Mouse (Mus musculus): Measurements from ENCODE around the gene Slc6a16. TPM values are rescaled to one million over a fixed set of nuclear protein-coding genes. Genes with fewer than 3 reads are reported as not detected.
A peak's percentile ranks its signal among the peaks of the same experiment; 100 is the strongest.

Slc6a16 gene
- polyA plus RNA-seq, 1 experiment from 2014 or later, result not detected

DNA sequence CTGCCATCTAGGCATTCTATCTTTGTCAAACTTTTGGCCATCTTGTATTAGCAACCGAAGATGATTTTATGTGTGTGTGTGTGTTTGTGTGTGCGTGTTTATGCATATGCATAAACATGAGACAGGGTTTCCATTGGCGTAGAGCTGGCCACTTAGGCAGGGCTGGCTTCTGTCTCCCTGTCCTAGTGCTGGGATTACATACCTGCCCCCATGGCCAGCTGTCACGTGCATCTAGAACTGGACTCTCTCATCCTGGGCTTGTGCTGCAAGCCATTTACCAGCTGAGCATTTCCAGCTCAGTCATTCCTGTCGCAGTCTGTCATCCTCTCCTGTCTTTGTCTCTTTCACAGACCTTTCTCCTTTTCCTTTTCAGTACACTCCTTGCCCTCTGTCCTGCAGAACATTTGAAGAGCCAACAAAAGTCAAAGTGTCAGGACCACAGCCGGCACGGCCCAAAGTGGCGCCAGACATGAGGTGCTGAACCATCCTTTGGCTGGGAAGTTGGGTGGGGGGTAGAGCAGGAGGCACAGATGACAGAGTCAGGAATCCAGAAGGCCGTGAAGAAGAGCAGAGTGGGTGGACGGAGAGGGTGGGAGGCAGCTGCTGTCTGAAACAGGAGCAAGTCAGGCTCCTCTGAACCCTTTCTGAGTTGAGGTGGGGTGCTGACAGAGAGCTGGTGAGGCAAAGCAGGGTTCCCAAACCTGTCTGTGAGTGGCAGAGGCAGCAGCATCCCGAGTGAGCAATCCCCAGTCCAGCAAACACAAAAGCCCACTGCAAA, 16.4 kb downstream of the Slc6a16 start:
- no peak overlapping the region for H3K27ac ChIP-seq (ENCODE audit: low read length)
- no peak overlapping the region for H3K4me3 ChIP-seq (ENCODE audit: low read depth, low read length)
- H3K9me3 ChIP-seq (ENCODE audit: low read length), result no peaks in the 10 kb centered on the region
- no peak overlapping the region for H3K9ac ChIP-seq (replicated peaks; ENCODE audit: low read depth)
- no peak for ATAC-seq
- DNase-seq (ENCODE audit: low spot score), result no peak
- H3K36me3 ChIP-seq (ENCODE audit: insufficient read depth, low read length), result no peaks in the 10 kb centered on the region
- 48% methylated on average over 11 of the region's 11 CpGs for WGBS
- TF ChIP-seq CTCF (IDR thresholded peaks at IDR 0.05) (no peak), EP300 (IDR thresholded peaks at IDR 0.05) (no peak)
- no peak overlapping the region for H3K4me2 ChIP-seq (replicated peaks; ENCODE audit: low read depth, low read length)
- H3K4me1 ChIP-seq (ENCODE audit: insufficient read depth, low read depth, low read length), result 0 out of 2 replicates have a peak, but pooled peaks cover 1% of the 10 kb centered on the region
- 0 out of 2 replicates have a peak, but pooled peaks cover 3% of the 10 kb centered on the region for H3K27me3 ChIP-seq (replicated peaks; ENCODE audit: insufficient read depth, low read length)

GRCm38 (mm10) chr7:45259281-45259680, 18.4 kb downstream of the Slc6a16 start:
- DNase-seq (ENCODE audit: low spot score), result no peak
- no peak overlapping the region for H3K4me3 ChIP-seq (ENCODE audit: low read depth, low read length)
- no peak overlapping the region for H3K27ac ChIP-seq (ENCODE audit: low read length)
- H3K9me3 ChIP-seq (ENCODE audit: low read length), result no peaks in the 10 kb centered on the region
- H3K4me2 ChIP-seq (replicated peaks; ENCODE audit: low read depth, low read length), result no peak overlapping the region
- H3K36me3 ChIP-seq (ENCODE audit: insufficient read depth, low read length), result no peaks in the 10 kb centered on the region
- TF ChIP-seq EP300 (IDR thresholded peaks at IDR 0.05) (no peak), CTCF (IDR thresholded peaks at IDR 0.05) (no peak)
- no peak overlapping the region for H3K9ac ChIP-seq (replicated peaks; ENCODE audit: low read depth)
- ATAC-seq, result no peak
- 0 out of 2 replicates have a peak, but pooled peaks cover 3% of the 10 kb centered on the region for H3K4me1 ChIP-seq (ENCODE audit: insufficient read depth, low read depth, low read length)
- 0 out of 2 replicates have a peak, but pooled peaks cover 3% of the 10 kb centered on the region for H3K27me3 ChIP-seq (replicated peaks; ENCODE audit: insufficient read depth, low read length)
- WGBS, result 85% methylated on average over 8 of the region's 8 CpGs

GRCm38 (mm10) chr7:45262266-45262665, 21.4 kb downstream of the Slc6a16 start:
- H3K9me3 ChIP-seq (ENCODE audit: low read length), result no peaks in the 10 kb centered on the region
- H3K4me3 ChIP-seq (ENCODE audit: low read depth, low read length), result no peak overlapping the region
- 31% methylated on average over 7 of the region's 7 CpGs for WGBS
- no peaks in the 10 kb centered on the region for H3K36me3 ChIP-seq (ENCODE audit: insufficient read depth, low read length)
- no peak overlapping the region for H3K9ac ChIP-seq (replicated peaks; ENCODE audit: low read depth)
- 0 out of 2 replicates have a peak, but pooled peaks cover 3% of the 10 kb centered on the region for H3K4me1 ChIP-seq (ENCODE audit: insufficient read depth, low read depth, low read length)
- no peak overlapping the region for H3K4me2 ChIP-seq (replicated peaks; ENCODE audit: low read depth, low read length)
- H3K27me3 ChIP-seq (replicated peaks; ENCODE audit: insufficient read depth, low read length), result 0 out of 2 replicates have a peak, but pooled peaks cover 3% of the 10 kb centered on the region
- H3K27ac ChIP-seq (ENCODE audit: low read length), result no peak overlapping the region
- DNase-seq (ENCODE audit: low spot score), result peak; percentile 54
- TF ChIP-seq EP300 (IDR thresholded peaks at IDR 0.05) (no peak), CTCF (IDR thresholded peaks at IDR 0.05) (no peak)
- peak; percentile 40; the same call in 1 of the 2 replicates for ATAC-seq

DNA sequence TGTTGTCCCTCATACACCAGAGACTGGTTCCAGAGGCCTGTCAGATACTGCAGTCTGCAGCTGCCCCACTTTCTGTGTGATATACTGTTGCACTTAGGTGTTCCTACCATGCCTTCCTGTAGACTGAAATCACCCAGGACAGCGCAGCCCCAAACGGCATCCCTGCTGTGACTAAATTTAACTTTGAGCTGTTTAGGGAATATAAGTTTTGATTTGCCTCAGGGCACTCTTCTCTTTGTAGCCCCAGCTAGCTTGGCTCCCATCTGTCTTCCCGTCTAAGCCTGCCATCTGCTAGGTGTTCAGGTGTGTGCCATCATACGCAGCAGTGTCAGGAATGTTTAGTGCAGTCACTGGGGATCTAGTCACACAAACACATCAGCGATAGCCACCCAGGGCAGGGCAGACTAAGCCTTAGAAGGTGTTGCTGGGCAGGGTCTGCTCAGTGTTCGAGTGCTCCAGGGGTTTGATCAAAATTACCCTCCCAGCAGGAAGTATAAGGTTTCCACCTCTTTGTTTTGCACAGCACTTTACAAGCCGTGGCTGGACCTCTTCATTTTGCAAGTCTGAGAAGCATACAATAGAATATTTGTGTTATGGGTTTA, 22.2 kb downstream of the Slc6a16 start:
- Histone ChIP-seq H3K4me1 (ENCODE audit: insufficient read depth, low read depth, low read length) (0 out of 2 replicates have a peak, but pooled peaks cover 3% of the 10 kb centered on the region), H3K27me3 (replicated peaks; ENCODE audit: insufficient read depth, low read length) (0 out of 2 replicates have a peak, but pooled peaks cover 3% of the 10 kb centered on the region), H3K36me3 (ENCODE audit: insufficient read depth, low read length) (no peaks in the 10 kb centered on the region), H3K4me3 (ENCODE audit: low read depth, low read length) (no peak overlapping the region), H3K9me3 (ENCODE audit: low read length) (no peaks in the 10 kb centered on the region), H3K9ac (replicated peaks; ENCODE audit: low read depth) (no peak overlapping the region), H3K27ac (ENCODE audit: low read length) (no peak overlapping the region), H3K4me2 (replicated peaks; ENCODE audit: low read depth, low read length) (no peak overlapping the region)
- DNase-seq (ENCODE audit: low spot score), result no peak
- TF ChIP-seq EP300 (IDR thresholded peaks at IDR 0.05), result no peak
- TF ChIP-seq CTCF (IDR thresholded peaks at IDR 0.05), result no peak
- no peak for ATAC-seq
- WGBS, result 59% methylated on average over 7 of the region's 7 CpGs

DNA sequence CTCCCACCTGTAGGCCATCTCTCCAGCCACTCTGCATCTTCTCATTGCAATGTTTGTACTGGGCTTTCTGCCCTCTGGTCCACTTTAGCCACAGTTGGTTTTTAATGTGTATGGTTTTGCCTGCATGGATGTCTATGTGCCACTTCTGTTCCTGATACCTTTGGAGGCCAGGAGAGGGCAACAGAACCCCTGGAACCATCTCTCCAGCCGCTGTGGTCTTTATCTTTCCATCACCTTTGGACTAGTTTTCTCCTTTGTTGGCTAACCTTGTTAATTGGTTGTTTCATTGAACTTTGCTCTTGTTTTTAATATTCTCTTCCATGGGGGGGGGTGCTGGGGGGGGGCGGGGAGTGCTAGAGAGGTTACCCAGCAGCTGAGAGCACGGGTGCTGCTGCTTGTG, 23.5 kb downstream of the Slc6a16 start:
- DNase-seq (ENCODE audit: low spot score), result no peak
- WGBS, result 74% methylated on average over 3 of the region's 3 CpGs
- TF ChIP-seq EP300 (IDR thresholded peaks at IDR 0.05) (no peak), CTCF (IDR thresholded peaks at IDR 0.05) (peak; percentile 7; the same call in 1 of the 2 replicates)
- H3K36me3 ChIP-seq (ENCODE audit: insufficient read depth, low read length), result no peaks in the 10 kb centered on the region
- H3K4me2 ChIP-seq (replicated peaks; ENCODE audit: low read depth, low read length), result no peak overlapping the region
- H3K4me1 ChIP-seq (ENCODE audit: insufficient read depth, low read depth, low read length), result 0 out of 2 replicates have a peak, but pooled peaks cover 3% of the 10 kb centered on the region
- no peak overlapping the region for H3K9ac ChIP-seq (replicated peaks; ENCODE audit: low read depth)
- no peaks in the 10 kb centered on the region for H3K9me3 ChIP-seq (ENCODE audit: low read length)
- ATAC-seq, result no peak
- no peak overlapping the region for H3K27ac ChIP-seq (ENCODE audit: low read length)
- no peak overlapping the region for H3K4me3 ChIP-seq (ENCODE audit: low read depth, low read length)
- H3K27me3 ChIP-seq (replicated peaks; ENCODE audit: insufficient read depth, low read length), result 0 out of 2 replicates have a peak, but pooled peaks cover 3% of the 10 kb centered on the region

- Histone ChIP-seq H3K4me2 (replicated peaks; ENCODE audit: low read depth, low read length) (no peak overlapping the region), H3K27ac (ENCODE audit: low read length) (no peak overlapping the region), H3K9me3 (ENCODE audit: low read length) (no peaks in the 10 kb centered on the region), H3K36me3 (ENCODE audit: insufficient read depth, low read length) (no peaks in the 10 kb centered on the region), H3K9ac (replicated peaks; ENCODE audit: low read depth) (no peak overlapping the region), H3K4me3 (ENCODE audit: low read depth, low read length) (no peak overlapping the region), H3K4me1 (ENCODE audit: insufficient read depth, low read depth, low read length) (0 out of 2 replicates have a peak, but pooled peaks cover 3% of the 10 kb centered on the region), H3K27me3 (replicated peaks; ENCODE audit: insufficient read depth, low read length) (no peaks in the 10 kb centered on the region)
- ATAC-seq (no peak), DNase-seq (ENCODE audit: low spot score) (no peak)
- 74% methylated on average over 1 of the region's 1 CpGs for WGBS
- TF ChIP-seq CTCF (IDR thresholded peaks at IDR 0.05) (no peak), EP300 (IDR thresholded peaks at IDR 0.05) (no peak)
These were observed 24.6 kb downstream of the Slc6a16 start for GRCm38 (mm10) chr7:45265518-45265917.

All from lung, postnatal 0 days (tissue).